ENCODE assay signal across 16 mouse cellular contexts in genomic region chr10:41939090-41939489, GRCm38 (mm10).
DNase-seq lines count a peak whose midpoint lies in the region; ATAC-seq lines count a peak whose summit lies in the region.
"Had no signal": no experiment of that assay in that cellular context is flagged by ENCODE, and none has a peak within 500 bp of the region (broad histone marks: within the 10 kb centered on the region; RNA-seq: fewer than 3 reads in every experiment).

No protein-coding gene starts in this region.

- ATAC-seq in frontal cortex, adult (ENCODE audit: low TSS enrichment): peak; percentile 55
- ATAC-seq: forebrain, embryonic 15.5 days; intestine, embryonic 16.5 days had no signal

- intact Hi-C loops in left cerebral cortex, postnatal 14 days (cut with DNase I): loop anchor here (5.0 kb wide), 1 partner anchor 338 kb away; the partner anchor contains the start of gene Foxo3

- no peak for DNase-seq in frontal cortex, postnatal 25 days (ENCODE audit: low spot score in 2 of 2)
- peak; percentile 20 to 50 for DNase-seq in left cerebral cortex, postnatal 14 days (ENCODE audit: low spot score in 2 of 2)
- no peak for DNase-seq in left cerebral cortex, adult 9 months (ENCODE audit: low spot score in 2 of 2)
- DNase-seq in NIH3T3 (ENCODE audit: low read depth): peak; percentile 52
- DNase-seq in brain, adult 2 months (ENCODE audit: low read depth, low spot score): peak; percentile 77
- no peak for DNase-seq in yolk sac, embryonic 10.5 days (ENCODE audit: low spot score)
- no peak for DNase-seq in Muller cell, postnatal 12 days (ENCODE audit: inconsistent ontology term)
- DNase-seq: adrenal gland, postnatal 10 days; cerebellum, adult 11-12 months; cerebellum, adult 9-10 months; cerebellum, postnatal 25 days; gastrocnemius, postnatal 10 days; heart, adult 2 months had no signal

Comparison
In these comparisons a context has a peak if more than half of its experiments do, and no peak if none do; other contexts are left out.
1. DNase-seq: peak in left cerebral cortex, postnatal 14 days (2 of 2), NIH3T3 (single experiment) and brain, adult 2 months (single experiment); none in frontal cortex, postnatal 25 days (0 of 2), left cerebral cortex, adult 9 months (0 of 2), yolk sac, embryonic 10.5 days (single experiment) and Muller cell, postnatal 12 days (single experiment).